Mouse (Mus musculus) ovary, postnatal 14 days (tissue): ENCODE measurements around the gene Chsy1.

Experiments used
- DNase-seq: peaks from one replicate; pipeline ENCODE4 v3.0.0; 2022; ENCODE audit warnings: low spot score

Chsy1 gene

DNA sequence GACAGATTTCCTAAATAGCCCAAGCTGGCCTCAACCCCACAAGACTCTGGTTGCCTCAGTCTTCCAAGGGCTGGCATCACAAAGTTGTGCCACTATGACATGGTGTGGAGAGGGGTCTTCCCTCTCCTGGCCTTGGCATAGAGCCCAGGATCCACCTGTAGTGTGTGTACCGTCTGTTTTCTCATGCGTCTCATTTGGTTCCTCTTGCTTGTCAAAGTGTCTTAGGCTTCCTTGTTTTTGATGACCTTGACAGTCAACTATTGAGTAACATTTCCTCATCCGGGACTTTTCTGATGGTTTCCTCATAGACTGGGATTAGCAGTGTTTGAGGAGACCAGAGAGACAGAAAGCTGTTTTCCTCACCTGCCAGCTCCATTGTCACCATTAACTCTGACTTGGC, 30.8 kb downstream of the Chsy1 start:
- DNase-seq, result no peak

DNA sequence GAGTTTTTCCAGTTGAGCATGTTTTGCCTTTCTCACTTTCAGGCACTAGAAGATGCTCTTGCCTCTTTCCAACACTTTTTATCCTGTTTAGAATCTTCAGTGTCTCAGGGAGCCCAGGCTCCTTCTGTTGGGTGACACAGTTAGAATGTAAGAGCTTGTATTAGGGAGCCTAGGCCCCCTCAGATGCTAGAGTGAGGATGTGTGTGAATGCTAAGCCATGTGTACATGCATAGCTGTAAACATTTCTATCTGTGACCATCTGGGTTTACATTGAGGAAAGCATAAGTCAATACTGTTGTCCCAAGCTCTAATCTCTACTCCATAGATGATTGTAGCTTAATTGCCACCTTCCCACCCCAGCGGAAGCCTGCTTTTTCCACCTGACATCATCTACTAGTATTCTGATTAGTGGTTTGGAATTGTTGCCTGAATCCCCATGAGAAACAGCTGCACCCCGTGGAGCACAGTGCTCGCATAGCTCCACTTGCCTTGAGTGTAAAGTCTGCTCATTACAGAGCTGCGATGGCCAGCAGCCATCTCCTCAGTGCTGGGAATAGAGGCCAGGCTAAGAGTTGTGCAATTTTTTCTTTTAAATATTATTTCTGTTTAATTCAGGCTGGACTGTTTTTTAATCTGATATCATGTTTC, 31.7 kb downstream of the Chsy1 start:
- no peak for DNase-seq

DNA sequence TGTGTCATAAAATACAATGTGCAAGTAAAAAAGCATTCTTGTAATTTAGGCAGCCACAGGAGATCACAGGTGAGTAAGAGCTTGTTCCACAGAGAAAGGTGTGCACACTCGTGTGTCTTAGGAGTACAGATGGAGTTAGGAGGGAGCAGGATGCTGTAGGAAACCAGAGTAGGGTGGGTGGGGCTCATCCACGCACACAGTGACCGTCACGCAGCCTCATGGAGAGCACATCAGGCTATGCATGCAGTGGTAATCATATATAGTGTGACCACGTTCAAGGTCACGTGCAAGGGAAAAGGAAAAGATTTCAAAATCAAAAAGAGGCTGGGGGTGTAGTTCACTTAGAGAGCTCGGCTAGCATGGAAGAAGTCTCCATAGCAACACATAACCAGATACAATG, 33.2 kb downstream of the Chsy1 start:
- DNase-seq, result no peak

DNA sequence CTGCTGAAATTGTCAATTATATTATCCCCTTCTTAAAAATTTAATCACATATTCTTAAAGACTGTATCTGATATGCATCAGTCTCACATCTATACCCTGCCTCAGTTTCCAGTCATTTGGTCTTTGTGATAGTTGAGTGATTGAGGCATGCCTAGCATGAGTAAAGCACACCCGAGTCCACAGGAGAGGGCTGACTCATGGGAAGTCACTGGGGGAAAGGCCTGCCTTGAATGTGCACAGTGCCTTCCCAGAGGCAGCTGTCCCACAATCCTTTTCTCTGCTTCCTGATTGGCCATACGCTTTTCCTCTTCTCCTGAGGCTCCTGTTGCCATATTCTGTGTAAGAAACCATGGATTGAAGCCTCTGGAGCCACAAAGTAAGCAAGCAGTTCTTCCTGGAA, 35.2 kb downstream of the Chsy1 start:
- DNase-seq, result no peak

DNA sequence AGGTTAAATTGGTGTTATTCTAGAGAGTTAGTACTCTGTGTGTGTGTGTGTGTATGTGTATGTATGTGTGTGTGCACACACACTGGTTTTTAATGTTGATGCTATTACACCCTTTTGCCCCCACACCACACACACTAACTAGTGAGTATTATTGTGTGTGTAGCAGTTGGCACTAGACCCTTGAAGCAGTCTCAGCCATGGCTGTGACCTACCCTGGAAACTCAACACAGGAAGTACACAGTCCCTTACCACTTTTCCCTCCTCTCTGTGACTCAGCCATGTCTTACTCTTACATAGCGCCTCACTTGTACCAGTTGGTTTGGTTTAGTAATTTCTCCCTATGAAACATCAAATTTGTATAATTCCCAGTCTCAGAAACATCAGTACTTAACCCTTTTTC, 37.8 kb downstream of the Chsy1 start:
- no peak for DNase-seq

DNA sequence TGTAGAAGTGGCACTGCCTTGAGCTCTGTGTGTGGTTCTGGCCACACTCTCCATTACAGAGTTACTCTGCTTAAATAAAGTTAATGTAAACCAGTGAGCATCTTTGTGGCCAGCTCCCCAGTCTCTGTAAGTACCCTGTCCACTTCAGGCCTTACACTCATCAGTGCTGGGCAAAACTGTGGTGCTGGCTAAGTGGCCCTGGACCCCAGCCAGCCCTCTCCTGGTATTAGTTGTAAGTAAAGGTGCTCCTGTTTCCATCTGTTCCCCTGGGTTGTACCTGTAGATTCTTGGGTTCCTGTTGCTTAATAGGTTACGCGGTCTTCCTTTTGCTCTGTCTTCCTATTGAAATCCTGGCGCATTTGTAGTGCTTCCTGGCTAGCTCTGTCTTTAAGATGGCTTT, 38.5 kb downstream of the Chsy1 start:
- DNase-seq, result no peak

DNA sequence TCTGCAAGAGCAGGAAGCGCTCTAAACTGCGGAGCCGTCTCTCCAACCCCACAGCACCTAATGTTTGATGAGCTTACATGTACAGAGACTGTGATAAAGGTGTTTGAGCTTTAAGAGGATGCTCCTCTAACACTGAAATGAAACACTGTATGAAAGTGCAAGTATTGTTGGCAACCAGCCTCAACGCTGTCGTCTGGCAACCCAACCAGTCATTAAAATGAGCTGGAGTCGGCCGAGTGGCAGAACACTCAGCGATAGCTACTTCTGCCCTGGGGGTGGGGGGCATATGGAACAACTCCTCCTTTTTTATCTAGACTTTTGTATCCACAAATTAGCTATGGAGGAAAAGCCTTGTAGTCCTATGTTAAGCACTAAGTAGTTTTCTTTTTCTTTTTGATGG, 40.2 kb downstream of the Chsy1 start:
- no peak for DNase-seq

DNA sequence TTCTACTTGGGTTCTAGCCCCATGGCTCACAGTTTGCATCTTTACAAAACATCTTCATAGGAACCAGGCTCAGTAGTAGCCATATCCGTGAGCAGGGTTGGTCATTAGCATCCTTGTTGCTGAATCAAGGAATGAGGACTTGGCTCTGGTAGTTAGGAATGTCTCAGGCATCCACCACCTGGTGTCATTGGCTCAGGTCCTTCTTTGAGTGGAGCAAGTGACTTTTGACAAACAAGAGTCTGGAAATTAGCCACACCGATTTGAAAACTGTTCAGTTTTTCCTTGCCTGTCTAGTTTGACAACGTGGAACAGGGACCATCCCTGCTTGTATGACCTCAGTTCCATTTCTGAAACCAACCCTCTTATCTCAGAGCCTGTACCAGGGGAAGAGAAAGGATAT, 41.1 kb downstream of the Chsy1 start:
- no peak for DNase-seq

DNA sequence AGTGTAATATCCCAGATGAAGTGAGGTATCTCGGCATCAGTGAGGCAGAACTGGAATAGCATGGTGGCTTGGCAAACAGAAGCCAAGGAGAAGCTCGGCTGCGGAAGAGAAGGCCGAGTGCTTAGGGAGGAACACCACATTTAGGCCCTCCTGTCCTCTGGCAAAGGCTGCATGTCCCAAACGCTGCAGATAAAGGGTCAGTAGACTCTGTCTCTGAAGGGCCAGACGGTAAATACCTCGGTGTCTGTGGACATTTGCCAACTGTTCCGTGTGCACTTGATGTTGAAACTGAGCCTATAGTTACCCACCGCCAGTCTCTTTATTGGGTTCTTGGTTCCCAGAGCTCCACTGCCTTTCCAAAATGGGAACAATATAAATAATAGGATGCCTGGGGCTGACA, 48.1 kb downstream of the Chsy1 start:
- no peak for DNase-seq

DNA sequence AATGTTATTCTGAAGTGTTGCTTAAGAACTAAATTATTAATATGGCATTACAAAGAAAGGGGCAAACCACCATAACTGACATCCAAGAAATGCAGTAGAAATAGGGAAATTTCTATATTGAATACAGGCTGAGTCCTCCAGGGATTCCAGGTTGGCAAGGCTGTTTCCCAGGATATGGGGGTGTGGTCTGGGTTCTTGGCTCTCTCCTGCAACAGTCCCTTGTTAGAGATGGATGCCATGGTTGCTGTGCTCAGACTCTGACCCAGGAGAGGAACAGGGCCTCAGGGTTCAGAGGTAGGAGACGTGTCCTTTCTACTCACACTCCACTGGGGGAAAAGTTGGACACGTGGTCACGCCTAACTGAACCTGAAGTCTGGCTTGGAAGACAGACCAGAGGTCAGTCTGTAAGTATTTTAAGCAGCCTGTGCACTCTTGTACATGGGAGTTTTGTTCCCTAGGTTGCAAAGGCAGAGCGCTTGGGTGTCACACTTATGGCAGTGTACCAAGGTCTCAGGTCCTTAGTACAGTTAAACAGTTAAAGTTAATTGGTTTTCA, 48.6 kb downstream of the Chsy1 start:
- DNase-seq, result no peak

DNA sequence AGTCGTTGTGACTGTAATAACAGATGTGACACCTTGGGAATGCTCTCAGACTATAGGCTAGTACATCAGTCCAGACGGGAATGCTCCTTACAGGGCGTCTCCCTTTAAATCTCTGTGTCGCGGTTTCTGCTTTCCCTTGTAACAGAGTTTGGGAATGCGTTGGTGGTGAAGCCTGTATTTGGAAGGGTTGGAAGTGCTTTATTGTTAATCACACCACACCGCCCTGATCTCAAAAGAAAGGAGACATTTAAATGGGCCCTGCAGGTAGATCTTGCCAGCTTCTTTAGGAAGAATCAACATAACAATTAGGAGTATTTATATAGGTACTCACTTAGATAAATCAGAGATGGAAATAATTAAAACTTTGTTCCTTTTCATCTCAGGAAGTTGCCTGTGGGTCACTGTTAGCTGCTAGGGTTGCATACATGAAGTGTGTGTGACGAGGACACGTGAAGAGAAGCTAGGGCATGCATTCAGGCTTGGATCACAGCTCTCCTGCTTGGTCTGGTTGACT, 49.4 kb downstream of the Chsy1 start:
- DNase-seq, result no peak

DNA sequence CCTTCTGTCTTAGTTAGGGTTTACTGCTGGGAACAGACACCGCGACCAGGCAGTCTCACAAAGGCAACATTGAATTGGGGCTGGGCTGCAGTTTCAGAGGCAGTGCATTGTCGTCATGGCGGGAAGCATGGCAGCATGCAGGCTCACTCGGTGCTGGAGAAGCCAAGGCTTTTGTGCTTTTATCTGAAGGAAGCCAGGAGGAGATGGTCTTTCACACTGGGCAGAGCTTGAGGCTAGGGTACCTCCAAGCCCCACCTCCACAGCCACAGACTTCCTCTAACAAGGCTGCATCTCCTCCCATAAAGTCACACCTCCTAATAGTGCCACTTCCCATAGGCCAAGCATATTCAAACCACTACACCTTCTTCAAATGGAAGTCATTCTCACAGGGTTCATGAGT, 50.6 kb downstream of the Chsy1 start:
- DNase-seq, result no peak

DNA sequence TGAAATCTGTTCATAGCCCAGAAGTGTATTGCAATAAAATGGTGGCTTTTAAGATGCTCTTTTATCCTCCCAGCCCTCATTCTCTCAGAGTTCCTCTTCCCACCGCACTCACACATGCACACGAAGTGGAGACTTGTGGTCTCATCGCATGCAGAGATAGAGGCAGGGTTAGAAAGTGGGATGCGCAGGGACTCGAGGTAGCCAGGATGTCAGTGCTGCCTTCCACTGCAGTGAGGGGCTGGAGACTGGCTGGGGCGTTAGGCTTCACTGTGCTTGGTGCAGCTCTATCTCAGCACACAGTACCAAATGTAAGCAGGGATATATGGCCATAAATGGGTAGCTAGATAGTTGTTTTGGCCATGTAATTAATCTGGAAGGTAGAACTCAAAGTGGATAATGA, 52.5 kb downstream of the Chsy1 start:
- no peak for DNase-seq

DNA sequence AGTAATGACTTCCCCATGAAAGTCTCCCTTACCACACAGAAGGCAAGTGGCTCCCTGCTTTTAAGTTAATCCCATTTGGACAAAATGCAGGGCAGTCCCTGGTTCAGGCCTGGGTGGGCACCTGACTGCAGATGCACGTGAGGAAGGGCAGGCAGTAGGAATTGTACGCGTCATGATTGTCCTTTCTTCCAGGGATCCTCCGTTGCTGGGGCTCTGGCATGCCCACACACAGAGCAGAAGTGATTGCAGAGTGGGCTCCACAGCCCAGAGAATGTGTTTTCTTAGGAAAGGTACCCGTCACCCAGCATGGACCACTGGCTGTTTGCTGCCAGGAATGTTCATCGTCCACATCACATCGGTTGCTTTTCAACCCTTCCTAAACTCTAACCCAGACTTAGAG, 53.2 kb downstream of the Chsy1 start:
- DNase-seq, result no peak

DNA sequence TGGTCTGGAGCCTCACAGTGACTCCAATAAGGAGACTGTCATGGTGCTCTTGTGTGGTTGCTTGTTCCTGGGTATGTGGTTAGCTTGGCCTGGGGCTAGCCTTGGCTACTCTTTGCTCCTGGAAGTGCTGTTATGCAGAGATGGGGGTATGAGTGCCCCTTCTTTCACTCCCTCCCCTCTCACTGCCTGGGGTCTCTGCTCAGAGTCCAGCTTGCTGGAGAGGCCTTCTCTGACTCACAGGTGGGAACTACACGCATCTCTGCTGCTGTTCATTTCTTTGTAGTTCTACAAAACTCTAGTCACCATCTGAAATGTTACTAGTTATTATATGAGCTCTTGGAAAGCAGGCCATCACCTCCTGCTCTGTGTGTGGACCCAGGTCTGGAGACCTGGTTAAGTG, 53.7 kb downstream of the Chsy1 start:
- no peak for DNase-seq

DNA sequence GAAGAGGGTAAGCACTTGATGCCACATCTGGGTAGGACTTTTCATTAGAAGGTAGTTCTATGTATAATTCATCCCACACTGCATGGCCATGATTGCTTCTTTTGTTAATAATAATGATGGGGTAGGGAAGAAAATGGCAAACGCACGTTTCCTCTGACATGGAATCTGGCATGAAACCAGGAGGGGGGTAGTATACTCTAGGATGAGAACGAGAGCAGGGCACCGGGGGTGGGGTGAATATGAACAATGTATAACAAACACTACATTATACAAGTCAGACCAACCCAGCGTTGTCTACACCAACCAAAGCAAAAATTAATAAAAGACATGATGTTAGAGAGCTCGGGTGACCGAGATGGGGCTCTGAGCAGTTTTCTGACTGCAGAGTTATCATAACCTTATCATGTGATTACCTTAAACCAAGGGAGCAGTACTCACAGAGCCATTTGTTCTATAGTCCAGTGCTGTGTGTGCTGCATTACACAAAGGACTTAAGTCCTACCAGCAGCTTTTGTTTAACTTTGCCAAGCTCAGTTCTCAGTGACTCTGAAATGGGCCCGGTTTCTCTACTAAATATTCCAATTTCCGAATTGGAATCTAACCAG, 55.2 kb downstream of the Chsy1 start:
- no peak for DNase-seq

DNA sequence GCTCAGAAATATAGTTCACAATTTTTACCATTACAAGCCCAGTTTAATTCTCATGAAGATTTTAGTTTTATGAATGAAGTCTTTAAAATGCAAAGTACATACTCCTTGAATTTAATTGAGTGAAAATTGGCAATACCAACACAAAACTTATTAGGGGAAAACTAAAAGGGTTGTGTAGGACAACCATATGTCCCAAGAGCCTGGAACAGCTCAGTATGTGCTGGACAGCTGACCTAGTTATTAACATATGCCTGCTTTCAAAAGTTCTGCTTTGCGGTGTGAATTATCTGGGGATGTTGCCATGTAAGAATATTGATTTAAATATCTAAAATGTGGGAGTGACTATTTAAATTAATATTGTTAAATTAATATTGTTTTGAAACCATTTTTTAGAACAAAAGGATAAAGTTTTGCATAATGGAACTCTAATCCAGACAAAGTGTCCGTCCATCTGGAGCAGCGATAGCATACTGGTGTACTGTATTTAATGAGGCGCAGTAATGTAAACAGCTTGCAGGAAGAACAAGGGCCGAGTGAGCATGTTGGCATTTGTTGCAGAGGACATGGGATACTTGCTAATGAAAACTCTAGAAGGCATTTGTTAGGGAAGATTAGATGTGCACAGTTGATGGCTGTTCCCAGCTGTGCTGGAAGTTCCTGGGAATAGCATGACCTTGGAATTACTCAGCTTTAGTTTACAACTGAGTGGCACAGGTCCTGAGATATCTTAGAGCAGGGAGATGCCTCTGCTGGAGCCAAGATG, 55.9 kb downstream of the Chsy1 start:
- no peak for DNase-seq

DNA sequence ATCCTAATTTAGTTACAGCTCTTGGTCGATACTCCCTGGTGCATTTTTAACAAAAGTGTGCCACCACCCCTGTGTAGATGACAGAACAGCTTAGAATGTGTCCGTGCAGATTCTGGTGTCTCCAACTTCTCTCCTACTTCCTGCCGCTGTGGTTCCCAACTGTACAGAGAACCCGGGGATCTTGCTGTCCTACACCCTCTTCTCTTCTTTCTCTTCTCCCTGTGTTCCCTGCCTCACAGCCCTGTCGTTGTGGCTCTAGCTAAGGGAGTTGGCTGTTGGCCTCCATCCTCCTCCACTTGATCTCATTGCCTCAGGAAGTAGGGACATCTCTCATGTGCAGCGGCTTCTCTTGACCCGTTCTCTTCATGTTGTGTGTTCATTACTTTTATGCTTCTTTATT, 59.6 kb downstream of the Chsy1 start:
- no peak for DNase-seq

DNA sequence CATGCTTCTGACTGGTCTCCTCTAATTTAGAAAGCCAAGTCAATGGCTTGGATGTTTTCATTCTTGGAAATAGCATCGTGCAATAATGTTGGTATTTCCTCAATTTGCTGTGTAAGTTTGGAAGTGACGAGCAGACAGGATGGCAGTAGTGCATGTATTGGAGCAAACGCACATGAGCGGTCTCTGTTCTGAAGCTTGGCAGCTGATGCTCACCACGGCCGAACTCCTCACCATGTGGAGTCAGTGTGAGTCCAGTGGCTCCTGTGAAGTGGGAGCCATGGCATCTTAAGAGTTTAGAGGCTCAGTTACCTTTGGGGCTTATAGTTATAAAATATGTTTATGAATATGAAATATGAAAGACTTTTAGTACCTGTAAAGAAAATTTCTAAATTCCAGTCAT, 60.2 kb downstream of the Chsy1 start:
- no peak for DNase-seq

DNA sequence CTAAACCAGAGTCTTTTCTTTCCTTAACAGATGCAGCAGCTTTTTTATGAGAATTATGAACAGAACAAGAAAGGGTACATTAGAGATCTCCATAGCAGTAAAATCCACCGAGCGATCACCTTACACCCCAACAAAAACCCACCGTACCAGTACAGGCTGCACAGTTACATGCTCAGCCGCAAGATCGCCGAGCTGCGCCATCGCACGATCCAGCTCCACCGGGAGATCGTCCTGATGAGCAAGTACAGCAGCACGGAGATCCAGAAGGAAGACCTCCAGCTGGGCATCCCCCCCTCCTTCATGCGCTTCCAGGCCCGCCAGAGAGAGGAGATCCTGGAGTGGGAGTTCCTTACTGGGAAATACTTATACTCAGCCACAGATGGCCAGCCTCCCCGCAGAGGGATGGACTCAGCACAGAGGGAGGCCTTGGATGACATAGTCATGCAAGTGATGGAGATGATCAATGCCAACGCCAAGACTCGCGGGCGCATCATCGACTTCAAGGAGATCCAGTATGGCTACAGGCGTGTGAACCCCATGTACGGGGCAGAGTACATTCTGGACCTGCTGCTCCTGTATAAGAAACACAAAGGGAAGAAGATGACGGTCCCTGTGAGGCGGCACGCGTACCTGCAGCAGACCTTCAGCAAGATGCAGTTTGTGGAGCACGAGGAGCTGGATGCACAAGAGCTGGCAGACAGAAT, 61.6 kb downstream of the Chsy1 start:
- no peak for DNase-seq

DNA sequence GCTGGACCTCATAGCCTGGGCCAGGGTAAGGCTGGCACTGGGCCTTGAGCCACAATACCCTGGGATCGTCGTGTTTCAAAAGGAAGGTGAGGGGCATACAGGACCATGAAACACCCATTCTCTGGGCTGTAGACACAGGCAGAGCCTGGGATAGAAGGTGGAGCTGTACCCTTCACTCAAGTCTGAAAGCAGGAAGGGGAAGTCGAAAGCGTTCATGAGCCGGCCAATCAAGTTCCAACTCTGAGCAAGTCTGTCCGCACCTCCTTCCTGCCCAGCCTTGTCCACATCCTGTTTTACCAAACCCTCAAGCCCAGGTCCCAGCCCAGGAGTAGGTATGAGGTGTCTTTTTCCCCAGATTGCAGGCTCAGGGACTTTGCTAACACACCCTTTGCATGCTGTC, 66.4 kb downstream of the Chsy1 start:
- no peak for DNase-seq

DNA sequence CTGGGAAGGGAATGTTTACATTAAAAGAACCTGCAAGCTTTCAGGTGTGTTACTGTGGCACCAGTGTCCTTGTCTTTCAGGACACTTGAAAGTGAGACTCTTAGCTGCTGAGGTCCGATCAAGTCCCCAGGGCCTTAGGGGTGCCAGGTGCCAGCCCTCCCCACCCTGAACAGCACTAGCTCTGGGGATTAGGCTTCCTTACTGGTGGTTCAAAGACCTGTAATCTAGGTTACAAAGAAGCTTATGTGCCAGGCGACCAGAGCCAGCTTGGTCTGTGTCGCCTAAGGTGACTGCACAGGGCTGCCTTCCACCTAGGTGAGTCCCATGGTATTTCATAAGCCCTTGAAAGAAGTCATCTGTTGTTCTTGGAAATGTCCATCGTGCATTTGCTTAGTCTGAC, 66.9 kb downstream of the Chsy1 start:
- DNase-seq, result no peak

DNA sequence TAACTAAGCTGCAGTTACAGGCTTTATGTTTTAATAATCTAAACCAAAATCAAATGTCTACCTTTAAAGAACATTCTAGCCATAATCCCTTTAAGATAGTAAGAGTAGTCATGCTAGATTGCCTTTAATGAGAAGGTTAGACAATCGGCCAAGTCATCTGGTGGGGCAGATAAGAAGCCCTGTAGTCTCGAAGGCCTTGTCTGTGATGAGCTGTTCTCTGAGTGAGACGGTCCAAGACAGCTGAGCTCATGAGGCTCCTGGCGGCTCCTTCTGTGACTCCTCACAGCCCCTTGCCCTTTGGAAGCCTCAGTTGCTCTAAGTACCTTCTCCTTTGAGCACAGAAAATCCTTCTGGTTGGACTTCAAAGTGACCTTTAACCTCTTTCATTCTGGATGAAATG, 67.6 kb downstream of the Chsy1 start:
- DNase-seq, result no peak
